Mouse (Mus musculus) MEL (cell line): ENCODE measurements around the gene Kmt2d. TPM values are rescaled to one million over a fixed set of nuclear protein-coding genes. Genes with fewer than 3 reads are reported as not detected.

Experiments
- DNase-seq: peaks from one replicate; pipeline ENCODE4 v3.0.0; 2011; ENCODE audit warnings: low read depth, low spot score
- H3K27ac ChIP-seq: 2 replicates; pipeline ENCODE4 v1.5.1; 2012; ENCODE audit warnings: low read depth, mild to moderate bottlenecking, control low read depth, low read length, moderate library complexity; ENCODE audit not compliant: control insufficient read depth
- H3K27me3 ChIP-seq, 2 experiments: fragments of 150-350 bp in 1 of 2; sonication (generic) in 1 of 2; 2 replicates each; pipeline ENCODE4 v1.6.1; 2012; ENCODE audit warnings: low read length in 2 of 2, mild to moderate bottlenecking in 2 of 2, improper control_type of control experiment in 1 of 2, moderate library complexity in 1 of 2; ENCODE audit not compliant: insufficient read depth in 2 of 2, control insufficient read depth in 1 of 2
- H3K36me3 ChIP-seq, 2 experiments: 2 replicates each; pipeline ENCODE4 v1.6.1; 2012 to 2014; ENCODE audit warnings: low read length in 2 of 2, improper control_type of control experiment in 1 of 2, inconsistent platforms in 1 of 2, mild to moderate bottlenecking in 1 of 2; ENCODE audit not compliant: insufficient read depth in 2 of 2, control insufficient read depth in 1 of 2
- H3K4me1 ChIP-seq, 2 experiments: fragments of 150-350 bp in 1 of 2; sonication (generic) in 1 of 2; 2 replicates each; pipeline ENCODE4 v1.6.1; 2012; ENCODE audit warnings: low read length in 2 of 2, improper control_type of control experiment in 1 of 2, mild to moderate bottlenecking in 1 of 2; ENCODE audit not compliant: insufficient read depth in 2 of 2, control insufficient read depth in 1 of 2
- H3K4me3 ChIP-seq, 2 experiments: fragments of 150-350 bp in 1 of 2; sonication (generic) in 1 of 2; 2 replicates each; pipeline ENCODE4 v1.5.1; 2012; ENCODE audit warnings: low read depth in 2 of 2, low read length in 2 of 2, mild to moderate bottlenecking in 2 of 2, moderate library complexity in 2 of 2, control low read depth in 1 of 2, improper control_type of control experiment in 1 of 2; ENCODE audit not compliant: control insufficient read depth in 1 of 2, insufficient read depth in 1 of 2
- H3K79me2 ChIP-seq: 2 replicates; pipeline ENCODE4 v1.6.1; 2012; ENCODE audit warnings: mild to moderate bottlenecking, low read length, moderate library complexity; ENCODE audit not compliant: control insufficient read depth, poor library complexity, insufficient read depth
- H3K9ac ChIP-seq: 2 replicates; pipeline ENCODE4 v1.6.1; 2012; ENCODE audit warnings: low read depth, mild to moderate bottlenecking, control low read depth, low read length, moderate library complexity; ENCODE audit not compliant: control insufficient read depth, poor library complexity, severe bottlenecking
- H3K9me3 ChIP-seq: fragments of 150-350 bp; sonication (generic); replicated peaks from 2 replicates; pipeline ENCODE4 v1.6.1; 2012; ENCODE audit warnings: mild to moderate bottlenecking, low read length, improper control_type of control experiment, moderate library complexity; ENCODE audit not compliant: insufficient read depth
- BHLHE40 ChIP-seq: IDR thresholded peaks from 2 replicates; pipeline ENCODE4 v1.6.1; 2012; ENCODE audit warnings: low read depth, mild to moderate bottlenecking, inconsistent platforms, low read length, improper control_type of control experiment, borderline replicate concordance
- CHD1 ChIP-seq: IDR thresholded peaks from 2 replicates; pipeline ENCODE4 v1.6.1; 2012; ENCODE audit warnings: low read depth, mild to moderate bottlenecking, inconsistent platforms, low read length, improper control_type of control experiment
- CHD2 ChIP-seq: IDR thresholded peaks from 2 replicates; pipeline ENCODE4 v1.6.1; 2011; ENCODE audit warnings: low read length, improper control_type of control experiment
- CTCF ChIP-seq, 3 experiments: IDR thresholded peaks in 2 of 3; conservative IDR thresholded peaks in 1 of 3; 2 replicates each; pipeline ENCODE4 v1.5.1; 2011 to 2012; ENCODE audit warnings: low read length in 3 of 3, low read depth in 2 of 3, mild to moderate bottlenecking in 2 of 3, improper control_type of control experiment in 1 of 3, inconsistent platforms in 1 of 3, mixed read lengths in 1 of 3, moderate library complexity in 1 of 3; ENCODE audit not compliant: control insufficient read depth in 1 of 3, insufficient read depth in 1 of 3, poor library complexity in 1 of 3, severe bottlenecking in 1 of 3
- E2F4 ChIP-seq: IDR thresholded peaks from 2 replicates; pipeline ENCODE4 v1.6.1; 2011; ENCODE audit warnings: low read depth, low read length, improper control_type of control experiment, borderline replicate concordance
- ELF1 ChIP-seq: IDR thresholded peaks from 2 replicates; pipeline ENCODE4 v1.6.1; 2014; ENCODE audit warnings: low read depth, mild to moderate bottlenecking, inconsistent platforms, low read length, improper control_type of control experiment, moderate library complexity
- JUND ChIP-seq: IDR thresholded peaks from 2 replicates; pipeline ENCODE4 v1.6.1; 2011; ENCODE audit warnings: low read depth, mild to moderate bottlenecking, improper control_type of control experiment, low read length
- MAZ ChIP-seq: IDR thresholded peaks from 2 replicates; pipeline ENCODE4 v1.6.1; 2012; ENCODE audit warnings: low read depth, mild to moderate bottlenecking, inconsistent platforms, low read length, improper control_type of control experiment
- MEF2A ChIP-seq: IDR thresholded peaks from 2 replicates; pipeline ENCODE4 v1.6.1; 2014; ENCODE audit warnings: low read depth, mild to moderate bottlenecking, inconsistent platforms, low read length, improper control_type of control experiment; ENCODE audit not compliant: poor library complexity, insufficient replicate concordance, severe bottlenecking; ENCODE audit errors: extremely low read depth
- MYB ChIP-seq: IDR thresholded peaks from 2 replicates; pipeline ENCODE4 v1.6.1; 2011; ENCODE audit warnings: mild to moderate bottlenecking, low read depth, low read length, improper control_type of control experiment
- NRF1 ChIP-seq: IDR thresholded peaks from 2 replicates; pipeline ENCODE4 v1.6.1; 2014; ENCODE audit warnings: low read depth, mild to moderate bottlenecking, inconsistent platforms, low read length, improper control_type of control experiment, moderate library complexity; ENCODE audit not compliant: poor library complexity, insufficient read depth, severe bottlenecking
- POLR2A ChIP-seq, 2 experiments: IDR thresholded peaks; 2 replicates each; pipeline ENCODE4 v1.6.1; 2011 to 2012; ENCODE audit warnings: low read length in 2 of 2, mild to moderate bottlenecking in 2 of 2, control low read depth in 1 of 2, improper control_type of control experiment in 1 of 2, low read depth in 1 of 2, moderate library complexity in 1 of 2; ENCODE audit not compliant: control insufficient read depth in 1 of 2, insufficient read depth in 1 of 2, poor library complexity in 1 of 2
- RAD21 ChIP-seq: IDR thresholded peaks from 2 replicates; pipeline ENCODE4 v1.6.1; 2011; ENCODE audit warnings: mild to moderate bottlenecking, low read depth, low read length, improper control_type of control experiment
- RCOR1 ChIP-seq: IDR thresholded peaks from 2 replicates; pipeline ENCODE4 v1.6.1; 2012; ENCODE audit warnings: low read depth, mild to moderate bottlenecking, inconsistent platforms, low read length, improper control_type of control experiment
- SMC3 ChIP-seq: IDR thresholded peaks from 2 replicates; pipeline ENCODE4 v1.6.1; 2011; ENCODE audit warnings: low read depth, low read length, improper control_type of control experiment
- USF2 ChIP-seq, 2 experiments: IDR thresholded peaks; 2 replicates each; pipeline ENCODE4 v1.6.1; 2011 to 2012; ENCODE audit warnings: improper control_type of control experiment in 2 of 2, low read length in 2 of 2, borderline replicate concordance in 1 of 2, inconsistent platforms in 1 of 2, low read depth in 1 of 2, mild to moderate bottlenecking in 1 of 2; ENCODE audit not compliant: insufficient read depth in 1 of 2
- ZC3H11A ChIP-seq: IDR thresholded peaks from 2 replicates; pipeline ENCODE4 v1.6.1; 2012; ENCODE audit warnings: low read depth, mild to moderate bottlenecking, inconsistent platforms, low read length, improper control_type of control experiment
- ZMIZ1 ChIP-seq: IDR thresholded peaks from 2 replicates; pipeline ENCODE4 v1.6.1; 2012; ENCODE audit warnings: low read depth, mild to moderate bottlenecking, inconsistent platforms, low read length, improper control_type of control experiment, moderate library complexity
- polyA plus RNA-seq, 2 experiments: library from polyadenylated mRNA; stranded (reverse) in 1 of 2; unstranded in 1 of 2; fragments of >175 nt in 1 of 2; fragments of >200 nt in 1 of 2; gene quantifications; 2 replicates each; pipeline versions ENCODE4 v1.2.1 to v1.2.4; 2012; ENCODE audit warnings: low replicate concordance in 2 of 2, low read depth in 1 of 2; ENCODE audit not compliant: insufficient read length in 2 of 2, insufficient read depth in 1 of 2, missing spikeins in 1 of 2
- total RNA-seq: library from RNA; depleted of rRNA; stranded (reverse); fragments of 300-350 nt; gene quantifications from 2 replicates; pipeline ENCODE4 v1.2.3, GENCODE M21; 2012

Kmt2d gene
- total and polyA plus RNA-seq, 3 experiments = 12.5 to 47.7 (median 42.0) TPM

DNA sequence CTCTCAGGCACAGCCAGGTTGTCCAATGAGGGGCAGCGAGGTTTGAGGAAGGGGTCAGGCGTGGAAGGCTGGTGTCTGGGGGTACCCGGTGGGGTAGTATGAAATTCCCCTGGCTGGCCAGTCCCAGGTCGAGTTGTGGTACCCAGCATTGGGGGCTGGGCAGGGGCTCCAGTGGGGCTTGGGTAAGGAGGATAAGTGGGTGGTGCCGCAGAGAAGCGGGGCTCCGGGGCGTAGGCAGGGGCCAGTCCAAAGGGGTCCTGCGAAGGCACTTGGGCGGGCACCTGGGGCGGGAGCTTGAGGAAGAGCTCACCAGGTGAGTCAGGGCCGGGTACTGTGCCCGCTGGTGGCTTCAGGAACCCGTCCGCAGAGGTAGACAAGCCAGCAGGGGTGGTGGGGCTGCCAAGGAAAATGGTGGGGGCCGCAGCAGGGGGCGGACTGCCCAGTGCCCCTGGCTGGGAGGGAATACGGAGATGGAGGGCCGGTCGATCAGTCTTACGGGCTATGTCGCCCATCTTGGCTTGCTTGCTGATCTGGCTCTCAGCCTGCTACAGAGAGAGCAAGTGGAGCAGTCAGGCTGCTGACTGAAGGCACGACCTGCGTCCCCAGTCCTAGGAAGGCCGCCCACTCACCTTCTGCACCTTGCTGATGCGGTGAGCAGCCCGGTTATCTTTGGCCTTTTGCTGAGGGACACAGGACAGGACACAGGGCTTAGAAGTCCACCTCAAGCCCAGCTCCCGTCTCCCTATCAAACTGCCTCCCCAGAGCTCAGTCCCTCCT lies 17.7 kb downstream of the Kmt2d start:
- no peaks in the 10 kb centered on the region; the same call in 1 of the 2 replicates for H3K79me2 ChIP-seq
- DNase-seq = no peak
- no peaks in the 10 kb centered on the region for H3K9me3 ChIP-seq
- no peak overlapping the region for H3K27ac ChIP-seq
- TF ChIP-seq MAZ (no peak), SMC3 (no peak), CTCF (IDR thresholded peaks at IDR 0.05 in 2 of 3, conservative IDR thresholded peaks at IDR 0.05 in 1 of 3; ENCODE audit: control insufficient read depth in 1 of 3, insufficient read depth in 1 of 3, low read depth in 2 of 3, low read length in 3 of 3, poor library complexity in 1 of 3, severe bottlenecking in 1 of 3) (no peak), RCOR1 (no peak), JUND (no peak), E2F4 (no peak), RAD21 (no peak), BHLHE40 (no peak), USF2 (IDR thresholded peaks at IDR 0.05; ENCODE audit: borderline replicate concordance in 1 of 2, insufficient read depth in 1 of 2, low read depth in 1 of 2, low read length in 2 of 2) (no peak), POLR2A (IDR thresholded peaks at IDR 0.05; ENCODE audit: control insufficient read depth in 1 of 2, insufficient read depth in 1 of 2, low read depth in 1 of 2, low read length in 2 of 2, poor library complexity in 1 of 2) (no peak), CHD1 (no peak), ZMIZ1 (no peak), CHD2 (no peak), ZC3H11A (no peak), MEF2A (no peak)
- no peaks in the 10 kb centered on the region for H3K4me1 ChIP-seq
- no peaks in the 10 kb centered on the region for H3K27me3 ChIP-seq
- H3K9ac ChIP-seq = no peak overlapping the region
- H3K4me3 ChIP-seq = no peak overlapping the region
- peaks cover 0 to 26% of the 10 kb centered on the region in 2 experiments; a peak in 2 of 4 replicates for H3K36me3 ChIP-seq

DNA sequence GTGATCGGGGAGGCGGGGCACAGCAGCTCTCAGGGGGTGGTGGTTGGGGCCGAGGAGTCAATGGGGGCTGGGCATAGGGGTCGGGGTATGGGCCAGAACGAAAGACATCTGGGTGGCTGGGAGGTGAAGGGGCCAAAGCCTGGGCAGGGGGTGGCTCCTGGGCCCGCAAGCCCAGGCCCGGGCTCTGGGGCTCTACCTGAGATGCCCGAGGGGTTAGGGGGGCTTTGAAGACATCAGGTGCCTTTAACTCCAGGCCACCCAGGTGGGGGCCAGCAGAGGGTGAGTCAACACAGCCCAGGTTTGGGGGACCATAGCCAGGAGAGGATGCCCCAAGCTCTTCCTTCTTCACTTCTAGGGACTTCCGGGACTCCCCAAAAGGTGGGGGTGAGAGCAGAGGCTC lies 18.3 kb downstream of the Kmt2d start:
- no peaks in the 10 kb centered on the region; the same call in 1 of the 2 replicates for H3K79me2 ChIP-seq
- H3K36me3 ChIP-seq = peaks cover 0 to 29% of the 10 kb centered on the region in 2 experiments; a peak in 2 of 4 replicates
- no peak for TF ChIP-seq BHLHE40
- TF ChIP-seq NRF1 = no peak
- TF ChIP-seq ELF1 = no peak
- TF ChIP-seq MYB = no peak
- no peak overlapping the region for H3K9ac ChIP-seq
- no peaks in the 10 kb centered on the region for H3K9me3 ChIP-seq
- no peaks in the 10 kb centered on the region for H3K27me3 ChIP-seq
- no peaks in the 10 kb centered on the region for H3K4me1 ChIP-seq
- H3K27ac ChIP-seq = no peak overlapping the region
- DNase-seq = no peak
- no peak overlapping the region for H3K4me3 ChIP-seq
